Mouse (Mus musculus) hindbrain, embryonic 12.5 days (tissue): Measurements from ENCODE around the gene Vmn1r42. TPM values are rescaled to one million over a fixed set of nuclear protein-coding genes. Genes with fewer than 3 reads are reported as not detected.
"Not testable (repeated sequence)": the region's sequence is repeated elsewhere in the genome, so short reads cannot be mapped to it uniquely, and the experiment has no call there.

Experiments used
- ATAC-seq: fragments of 200-750 bp; cut with Nextera tagmentation; 2 replicates; pipeline ENCODE4 v1.8.0; 2017; ENCODE audit warnings: moderate TSS enrichment; ENCODE audit not compliant: low FRiP score
- H3K27ac ChIP-seq: fragments of 300-500 bp; sonication (generic); 2 replicates; pipeline ENCODE4 v1.5.1; 2016; ENCODE audit warnings: mild to moderate bottlenecking
- H3K27me3 ChIP-seq: fragments of 300-500 bp; sonication (generic); 2 replicates; pipeline ENCODE4 v1.6.1; 2016; ENCODE audit warnings: mild to moderate bottlenecking
- H3K36me3 ChIP-seq: fragments of 300-500 bp; sonication (generic); 2 replicates; pipeline ENCODE4 v1.6.1; 2016; ENCODE audit warnings: mild to moderate bottlenecking
- H3K4me1 ChIP-seq: fragments of 300-500 bp; sonication (generic); 2 replicates; pipeline ENCODE4 v1.6.1; 2016
- H3K4me2 ChIP-seq: fragments of 300-500 bp; sonication (generic); replicated peaks from 2 replicates; pipeline ENCODE4 v1.6.1; 2016; ENCODE audit warnings: mild to moderate bottlenecking
- H3K4me3 ChIP-seq: fragments of 300-500 bp; sonication (generic); 2 replicates; pipeline ENCODE4 v1.5.1; 2016; ENCODE audit warnings: mild to moderate bottlenecking
- H3K9ac ChIP-seq: fragments of 300-500 bp; sonication (generic); 2 replicates; pipeline ENCODE4 v1.6.1; 2016; ENCODE audit warnings: mild to moderate bottlenecking, moderate library complexity
- H3K9me3 ChIP-seq: fragments of 300-500 bp; sonication (generic); replicated peaks from 2 replicates; pipeline ENCODE4 v1.6.1; 2016; ENCODE audit warnings: mild to moderate bottlenecking
- WGBS: fragments of 180-500 bp; shearing (Covaris S2); methylation state at CpG from one replicate; pipeline ENCODE4 v1.1.7; 2016; 5-methylcytosine and 5-hydroxymethylcytosine counted together
- polyA plus RNA-seq: library from polyadenylated mRNA; unstranded; fragments of >200 nt; fragmentation: Nextera tagmentation; extraction: Ambion mirVana; gene quantifications from 2 replicates; pipeline ENCODE4 v1.2.1, GENCODE M21; 2016

Vmn1r42 gene
- polyA plus RNA-seq = not detected in 2 replicates

- WGBS = 87% methylated on average over 3 of the region's 3 CpGs
These were observed at the start of gene Vmn1r42, which contains the start of gene Vmn1r43 for GRCm38 (mm10) chr6:89876313-89876712. TSS of gene Vmn1r42 (minus strand) at chr6:89876413. TSS of gene Vmn1r43 (minus strand) at chr6:89876413.

GRCm38 (mm10) chr6:89883812-89884211 lies 7.6 kb upstream of the Vmn1r42 start:
- Histone ChIP-seq H3K4me1 (no peaks in the 10 kb centered on the region), H3K4me3 (no peak overlapping the region), H3K27ac (no peak overlapping the region), H3K4me2 (no peak overlapping the region), H3K9ac (no peak overlapping the region), H3K27me3 (no peaks in the 10 kb centered on the region), H3K36me3 (no peaks in the 10 kb centered on the region), H3K9me3 (0 out of 2 replicates have a peak, but pooled peaks cover 8% of the 10 kb centered on the region)
- 57% methylated on average over 2 of the region's 2 CpGs for WGBS
- no peak for ATAC-seq

More at GRCm38 (mm10) chr6:89876313-89876712, at the start of gene Vmn1r42, which contains the start of gene Vmn1r43:
- not testable (repeated sequence) for H3K9ac ChIP-seq, H3K4me1 ChIP-seq, H3K4me3 ChIP-seq, H3K36me3 ChIP-seq, ATAC-seq, H3K9me3 ChIP-seq, H3K27ac ChIP-seq, H3K4me2 ChIP-seq, H3K27me3 ChIP-seq

DNA sequence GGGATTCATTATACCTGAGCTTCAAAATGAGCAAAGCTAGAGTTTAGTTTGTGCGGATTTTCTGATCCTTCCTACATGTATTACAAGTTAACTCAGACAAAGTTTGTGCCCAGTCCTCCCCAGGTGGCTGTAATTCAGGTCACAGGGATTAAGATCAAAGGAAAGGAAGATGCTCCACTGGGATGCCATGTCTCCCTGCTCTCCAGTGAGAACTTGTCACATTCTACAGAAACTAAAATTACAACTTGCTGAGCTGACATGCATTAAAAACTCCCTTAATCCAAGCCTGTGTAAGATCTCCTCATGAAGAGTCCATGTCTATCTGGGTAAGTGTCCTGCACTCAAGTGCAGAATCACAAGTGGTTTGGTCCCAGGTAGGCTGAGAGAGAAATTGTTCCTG lies 7.1 kb upstream of the Vmn1r42 start, which contains the start of gene Vmn1r44:
Gene Vmn1r44, plus strand, starts transcription at position 301 of the 400 bp plus-strand sequence.
- Histone ChIP-seq H3K9ac (no peak within 1 kb of the TSS), H3K4me2 (no peak within 1 kb of the TSS), H3K9me3 (0 out of 2 replicates have a peak, but pooled peaks cover 8% of the 10 kb centered on the region), H3K27me3 (no peaks in the 10 kb centered on the region), H3K4me1 (no peaks in the 10 kb centered on the region), H3K36me3 (no peaks in the 10 kb centered on the region), H3K4me3 (no peak within 1 kb of the TSS), H3K27ac (no peak within 1 kb of the TSS)
- ATAC-seq = no peak
- WGBS = 94% methylated on average over 1 of the region's 1 CpGs

- H3K9ac ChIP-seq = no peak overlapping the region
These were observed 4.7 kb upstream of the Vmn1r42 start for GRCm38 (mm10) chr6:89880867-89881266.

GRCm38 (mm10) chr6:89876963-89877362 lies 750 bp upstream of the Vmn1r42 start:
- Histone ChIP-seq H3K27ac (no peak overlapping the region), H3K9me3 (peaks cover 8% of the 10 kb centered on the region; the same call in 1 of the 2 replicates)
- 85% methylated on average over 2 of the region's 2 CpGs for WGBS

More at GRCm38 (mm10) chr6:89880867-89881266, 4.7 kb upstream of the Vmn1r42 start:
- H3K4me1 ChIP-seq = no peaks in the 10 kb centered on the region
- H3K27ac ChIP-seq = no peak overlapping the region
- no peak overlapping the region for H3K4me3 ChIP-seq
- no peaks in the 10 kb centered on the region for H3K36me3 ChIP-seq
- no peaks in the 10 kb centered on the region for H3K27me3 ChIP-seq
- no peak for ATAC-seq
- H3K4me2 ChIP-seq = no peak overlapping the region
- peaks cover 8% of the 10 kb centered on the region; the same call in 1 of the 2 replicates for H3K9me3 ChIP-seq

GRCm38 (mm10) chr6:89867976-89868375 lies 8.2 kb downstream of the Vmn1r42 start:
- no peak for ATAC-seq

More at GRCm38 (mm10) chr6:89876963-89877362, 750 bp upstream of the Vmn1r42 start:
- H3K9ac ChIP-seq = no peak overlapping the region
- H3K4me3 ChIP-seq = no peak overlapping the region
- H3K36me3 ChIP-seq = no peaks in the 10 kb centered on the region
- H3K4me2 ChIP-seq = no peak overlapping the region
- no peaks in the 10 kb centered on the region for H3K27me3 ChIP-seq
- no peak for ATAC-seq
- H3K4me1 ChIP-seq = no peaks in the 10 kb centered on the region

GRCm38 (mm10) chr6:89867276-89867675 lies 8.9 kb downstream of the Vmn1r42 start:
- Histone ChIP-seq H3K9me3 (peaks cover 27% of the 10 kb centered on the region), H3K4me2 (no peak overlapping the region), H3K4me3 (no peak overlapping the region), H3K4me1 (no peaks in the 10 kb centered on the region), H3K36me3 (no peaks in the 10 kb centered on the region), H3K9ac (no peak overlapping the region), H3K27ac (no peak overlapping the region), H3K27me3 (no peaks in the 10 kb centered on the region)
- no peak for ATAC-seq
- WGBS = 91% methylated on average over 2 of the region's 2 CpGs

More at GRCm38 (mm10) chr6:89867976-89868375, 8.2 kb downstream of the Vmn1r42 start:
- Histone ChIP-seq H3K9ac (no peak overlapping the region), H3K4me1 (no peaks in the 10 kb centered on the region), H3K27me3 (no peaks in the 10 kb centered on the region), H3K4me3 (no peak overlapping the region), H3K4me2 (no peak overlapping the region), H3K27ac (no peak overlapping the region), H3K36me3 (no peaks in the 10 kb centered on the region), H3K9me3 (peaks cover 27% of the 10 kb centered on the region)
- 94% methylated on average over 2 of the region's 2 CpGs for WGBS

GRCm38 (mm10) chr6:89863792-89864191 lies 12.4 kb downstream of the Vmn1r42 start:
- no peak overlapping the region for H3K9ac ChIP-seq
- no peak overlapping the region for H3K27ac ChIP-seq
- H3K4me3 ChIP-seq = no peak overlapping the region
- H3K4me1 ChIP-seq = no peaks in the 10 kb centered on the region
- peaks cover 37% of the 10 kb centered on the region for H3K9me3 ChIP-seq
- H3K27me3 ChIP-seq = no peaks in the 10 kb centered on the region
- no peaks in the 10 kb centered on the region for H3K36me3 ChIP-seq
- WGBS = 78% methylated on average over 4 of the region's 4 CpGs
- H3K4me2 ChIP-seq = no peak overlapping the region
- ATAC-seq = no peak

- Histone ChIP-seq H3K36me3 (no peaks in the 10 kb centered on the region), H3K4me1 (no peaks in the 10 kb centered on the region), H3K9me3 (peaks cover 25% of the 10 kb centered on the region), H3K27ac (no peak overlapping the region), H3K4me2 (no peak overlapping the region), H3K27me3 (no peaks in the 10 kb centered on the region), H3K9ac (no peak overlapping the region), H3K4me3 (no peak overlapping the region)
- WGBS = 89% methylated on average over 2 of the region's 2 CpGs
- no peak for ATAC-seq
These were observed 16.4 kb downstream of the Vmn1r42 start for GRCm38 (mm10) chr6:89859839-89860238.

DNA sequence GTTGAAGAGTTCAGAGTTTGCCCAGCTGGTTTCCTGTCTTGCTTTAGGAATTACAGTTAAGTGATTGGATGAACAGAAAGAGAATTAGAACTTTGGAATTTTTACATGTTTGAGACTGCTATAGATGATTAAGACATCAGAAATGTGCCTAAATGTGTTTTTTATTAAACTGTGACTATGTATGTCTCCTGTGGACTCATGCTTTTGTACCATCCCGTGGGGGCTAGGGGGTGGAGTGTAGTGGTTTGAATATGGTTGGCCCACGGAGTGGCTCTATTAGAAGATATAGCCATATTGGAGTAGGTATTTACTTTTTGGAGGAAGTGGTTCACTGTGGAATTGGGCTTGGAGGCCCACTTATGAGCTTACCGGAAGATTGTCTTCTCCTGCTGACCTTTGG lies 18.7 kb downstream of the Vmn1r42 start:
- WGBS = 77% methylated on average over 3 of the region's 3 CpGs

More for the DNA sequence above, 18.7 kb downstream of the Vmn1r42 start:
- Histone ChIP-seq H3K4me1 (no peaks in the 10 kb centered on the region), H3K27ac (no peak overlapping the region), H3K9ac (no peak overlapping the region), H3K4me3 (no peak overlapping the region), H3K36me3 (no peaks in the 10 kb centered on the region), H3K4me2 (no peak overlapping the region), H3K9me3 (peaks cover 18% of the 10 kb centered on the region), H3K27me3 (no peaks in the 10 kb centered on the region)
- no peak for ATAC-seq

Other genes with a start within 250 kb of the Vmn1r42 start
- 15.5 and 16.3 TPM in 2 replicates for gene Txnrd3, start 232.4 kb downstream of the Vmn1r42 start, polyA plus RNA-seq
- not detected in 2 replicates for gene Vmn1r40, start 168.9 kb downstream of the Vmn1r42 start, polyA plus RNA-seq
- not detected in 2 replicates for gene Vmn1r41, start 135.6 kb downstream of the Vmn1r42 start, polyA plus RNA-seq
- not detected in 2 replicates for gene Vmn1r43, start within 50 bp of the Vmn1r42 start, polyA plus RNA-seq
- not detected in 2 replicates for gene Vmn1r44, start 7.2 kb upstream of the Vmn1r42 start, polyA plus RNA-seq
- gene Vmn1r45, start 64.2 kb upstream of the Vmn1r42 start, polyA plus RNA-seq = not detected in 2 replicates
- gene Vmn1r46, start 92.9 kb upstream of the Vmn1r42 start, polyA plus RNA-seq = not detected in 2 replicates
- gene Vmn1r47, start 139.7 kb upstream of the Vmn1r42 start, polyA plus RNA-seq = not detected in 2 replicates
- not detected in 2 replicates for gene Vmn1r48, start 160.4 kb upstream of the Vmn1r42 start, polyA plus RNA-seq
- gene Vmn1r49, start 202.1 kb upstream of the Vmn1r42 start, polyA plus RNA-seq = not detected in 2 replicates
- gene Vmn1r50, start 225.0 kb upstream of the Vmn1r42 start, polyA plus RNA-seq = not detected in 2 replicates
- gene Vmn1r51, start 246.2 kb upstream of the Vmn1r42 start, polyA plus RNA-seq = not detected in 2 replicates